Mouse (Mus musculus) forebrain, embryonic 13.5 days (tissue): ENCODE results near the gene Slc6a19. TPM values are rescaled to one million over a fixed set of nuclear protein-coding genes. Genes with fewer than 3 reads are reported as not detected.
A peak's percentile ranks its signal among the peaks of the same experiment; 100 is the strongest.

Experiments used
- ATAC-seq: fragments of 200-750 bp; cut with Nextera tagmentation; 2 replicates; pipeline ENCODE4 v1.8.0; 2017
- H3K27ac ChIP-seq: fragments of 300-500 bp; sonication (generic); 2 replicates; pipeline ENCODE4 v1.5.1; 2015; ENCODE audit warnings: inconsistent platforms, mild to moderate bottlenecking, moderate library complexity
- H3K27me3 ChIP-seq: fragments of 300-500 bp; sonication (generic); 2 replicates; pipeline ENCODE4 v1.6.1; 2015; ENCODE audit warnings: mild to moderate bottlenecking, inconsistent platforms
- H3K36me3 ChIP-seq: fragments of 300-500 bp; sonication (generic); 2 replicates; pipeline ENCODE4 v1.6.1; 2015; ENCODE audit warnings: mild to moderate bottlenecking, inconsistent platforms; ENCODE audit not compliant: poor library complexity, severe bottlenecking
- H3K4me1 ChIP-seq: fragments of 300-500 bp; sonication (generic); 2 replicates; pipeline ENCODE4 v1.6.1; 2015; ENCODE audit warnings: inconsistent platforms
- H3K4me2 ChIP-seq: fragments of 300-500 bp; sonication (generic); 2 replicates; pipeline ENCODE4 v1.6.1; 2015; ENCODE audit warnings: inconsistent platforms, mild to moderate bottlenecking, moderate library complexity
- H3K4me3 ChIP-seq: fragments of 300-500 bp; sonication (generic); 2 replicates; pipeline ENCODE4 v1.5.1; 2015; ENCODE audit warnings: mild to moderate bottlenecking, inconsistent platforms
- H3K9ac ChIP-seq: fragments of 300-500 bp; sonication (generic); 2 replicates; pipeline ENCODE4 v1.6.1; 2015; ENCODE audit warnings: mild to moderate bottlenecking, inconsistent platforms
- H3K9me3 ChIP-seq: fragments of 300-500 bp; sonication (generic); replicated peaks from 2 replicates; pipeline ENCODE4 v1.6.1; 2016; ENCODE audit warnings: inconsistent platforms
- WGBS: fragments of 180-500 bp; shearing (Covaris S2); methylation state at CpG from one replicate; pipeline ENCODE4 v1.1.7; 2015; 5-methylcytosine and 5-hydroxymethylcytosine counted together
- polyA plus RNA-seq: library from polyadenylated mRNA; unstranded; fragments of >200 nt; fragmentation: Nextera tagmentation; extraction: Ambion mirVana; gene quantifications from 2 replicates; pipeline ENCODE4 v1.2.1, GENCODE M21; 2015

Slc6a19 gene
- polyA plus RNA-seq, 1 experiment from 2014 or later: 0.19 TPM

DNA sequence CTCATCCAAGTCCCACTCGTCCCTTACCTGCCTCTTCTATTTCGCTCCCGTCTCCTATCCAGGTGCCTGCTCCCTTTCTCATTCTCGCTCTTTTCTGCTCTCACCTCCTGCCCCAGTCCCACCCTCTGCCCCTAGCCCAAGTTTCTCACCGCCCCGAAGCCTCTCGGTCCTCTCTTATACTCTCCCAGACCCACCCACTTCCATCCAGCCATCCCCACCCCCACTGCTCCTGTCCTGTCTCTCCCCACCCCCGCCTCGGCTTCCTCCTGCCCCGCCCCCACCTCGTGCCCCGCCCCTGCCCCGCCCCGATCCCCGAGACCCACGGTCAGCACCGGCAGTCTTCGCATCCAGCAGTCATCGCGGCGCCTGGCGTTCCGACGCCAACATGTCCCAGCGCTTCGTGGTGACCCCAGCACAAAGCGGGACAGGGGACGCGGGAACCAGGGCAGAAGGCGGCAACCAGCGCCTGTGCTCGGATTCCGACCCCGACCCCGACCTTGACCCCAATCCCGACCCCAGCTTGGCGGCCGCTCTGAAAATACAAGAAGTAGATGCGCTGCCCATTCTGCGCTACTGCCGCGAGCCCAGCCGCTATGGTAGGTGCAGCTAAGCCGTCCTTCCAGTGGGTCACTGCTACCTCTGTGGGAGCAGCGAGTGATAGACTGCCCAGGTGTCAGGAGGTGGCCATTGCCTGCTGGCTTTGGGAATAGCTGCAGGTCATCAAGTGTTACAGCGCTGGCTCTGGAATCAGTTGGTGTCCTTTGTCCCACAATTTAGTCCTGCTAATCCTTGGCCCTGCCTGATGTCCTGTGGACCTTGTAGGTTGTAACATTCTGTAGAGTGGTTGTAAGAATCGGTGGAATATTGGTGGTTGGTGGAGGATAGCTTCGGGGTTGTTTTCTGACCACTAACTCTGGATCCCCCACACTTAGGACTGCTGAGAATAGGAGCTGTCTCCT, 28.4 kb upstream of the Slc6a19 start, which contains the start of gene Slc12a7:
Gene Slc12a7, plus strand, starts transcription at position 353 of the 959 bp plus-strand sequence.
- Histone ChIP-seq H3K9ac (peak within 1 kb of the TSS; percentile 50), H3K27ac (no peak within 1 kb of the TSS), H3K4me2 (peak within 1 kb of the TSS; percentile 65), H3K4me1 (peaks cover 9% of the 10 kb centered on the region; the same call in 1 of the 2 replicates), H3K36me3 (no peaks in the 10 kb centered on the region), H3K27me3 (peaks cover 20% of the 10 kb centered on the region), H3K9me3 (no peaks in the 10 kb centered on the region), H3K4me3 (peak within 1 kb of the TSS; percentile 40)
- 4% methylated on average over 48 of the region's 48 CpGs for WGBS
- peak; percentile 67 for ATAC-seq

DNA sequence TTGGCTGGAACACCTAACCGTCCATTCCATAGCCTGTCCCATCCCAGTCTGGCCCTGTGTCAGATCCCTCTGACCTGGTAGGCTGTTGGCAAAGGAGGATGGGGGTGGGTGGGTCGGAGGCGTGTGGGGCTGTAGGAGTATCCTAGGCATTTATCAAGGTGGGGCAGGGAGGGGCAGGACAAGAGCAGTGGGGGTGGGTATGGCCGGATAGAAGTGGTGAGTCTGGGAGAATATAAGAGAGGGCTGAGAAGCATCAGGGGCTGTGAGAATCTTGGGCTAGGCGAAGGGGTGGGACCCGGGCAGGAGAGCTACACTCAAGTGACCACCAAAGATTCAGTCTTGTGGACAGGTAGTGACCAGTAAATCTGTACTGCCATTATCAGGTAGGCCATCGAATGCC, 27.6 kb upstream of the Slc6a19 start:
- Histone ChIP-seq H3K9ac (no peak overlapping the region), H3K27ac (no peak overlapping the region), H3K9me3 (no peaks in the 10 kb centered on the region), H3K4me1 (peaks cover 9% of the 10 kb centered on the region; the same call in 1 of the 2 replicates), H3K36me3 (no peaks in the 10 kb centered on the region), H3K27me3 (peaks cover 20% of the 10 kb centered on the region), H3K4me3 (peak overlapping the region; percentile 40; the same call in 1 of the 2 replicates), H3K4me2 (peak overlapping the region; percentile 65)
- WGBS: 69% methylated on average over 7 of the region's 7 CpGs
- peak; percentile 36; the same call in 1 of the 2 replicates for ATAC-seq

DNA sequence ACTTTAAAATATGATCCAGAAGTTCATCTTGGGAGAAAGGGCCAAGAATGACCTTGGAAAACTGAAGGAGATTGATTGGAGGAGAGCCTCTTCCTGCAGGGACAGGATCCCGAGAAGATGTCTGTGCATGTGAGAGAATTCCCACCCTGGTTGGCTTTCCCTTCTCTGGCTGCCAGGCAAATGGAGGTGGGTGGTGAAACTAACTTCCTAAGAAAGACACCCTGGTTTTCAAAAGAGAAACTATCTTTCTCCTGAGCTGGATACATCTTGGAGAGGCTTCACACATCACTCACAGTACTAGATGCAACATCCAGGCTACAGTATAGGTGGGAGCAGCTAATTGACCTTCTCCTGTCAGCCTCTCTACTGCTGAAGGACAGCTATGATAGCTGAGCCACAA, 26.2 kb upstream of the Slc6a19 start:
- no peak overlapping the region for H3K27ac ChIP-seq
- H3K4me1 ChIP-seq: peaks cover 9% of the 10 kb centered on the region; the same call in 1 of the 2 replicates
- H3K36me3 ChIP-seq: no peaks in the 10 kb centered on the region
- WGBS: 100% methylated on average over 1 of the region's 1 CpGs
- ATAC-seq: no peak
- H3K4me3 ChIP-seq: no peak overlapping the region
- H3K9me3 ChIP-seq: no peaks in the 10 kb centered on the region
- H3K4me2 ChIP-seq: no peak overlapping the region
- no peak overlapping the region for H3K9ac ChIP-seq
- peaks cover 20% of the 10 kb centered on the region for H3K27me3 ChIP-seq

DNA sequence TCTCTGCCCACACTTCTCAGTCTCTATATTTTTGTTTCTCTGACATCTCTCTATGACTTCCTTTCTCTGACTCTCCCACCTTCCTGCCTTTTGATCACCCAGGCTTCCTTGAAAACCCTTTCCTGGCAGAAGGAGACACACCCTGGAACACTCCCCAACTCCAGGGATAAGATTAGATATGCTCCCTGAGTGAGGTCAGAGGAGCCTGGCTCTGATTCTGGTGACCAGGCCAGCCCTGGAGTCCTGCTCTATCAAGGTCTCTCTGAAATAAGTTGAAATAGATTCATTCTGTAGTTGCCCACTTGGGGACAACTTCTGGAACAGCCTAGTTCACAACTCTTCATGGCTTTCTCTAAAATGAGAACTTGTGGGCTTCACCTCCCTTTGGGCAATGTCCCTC, 24.0 kb upstream of the Slc6a19 start:
- H3K27me3 ChIP-seq: peaks cover 15% of the 10 kb centered on the region
- no peaks in the 10 kb centered on the region for H3K36me3 ChIP-seq
- ATAC-seq: no peak
- H3K4me2 ChIP-seq: no peak overlapping the region
- H3K9ac ChIP-seq: no peak overlapping the region
- no peak overlapping the region for H3K4me3 ChIP-seq
- no peak overlapping the region for H3K27ac ChIP-seq
- peaks cover 9% of the 10 kb centered on the region; the same call in 1 of the 2 replicates for H3K4me1 ChIP-seq
- H3K9me3 ChIP-seq: no peaks in the 10 kb centered on the region

DNA sequence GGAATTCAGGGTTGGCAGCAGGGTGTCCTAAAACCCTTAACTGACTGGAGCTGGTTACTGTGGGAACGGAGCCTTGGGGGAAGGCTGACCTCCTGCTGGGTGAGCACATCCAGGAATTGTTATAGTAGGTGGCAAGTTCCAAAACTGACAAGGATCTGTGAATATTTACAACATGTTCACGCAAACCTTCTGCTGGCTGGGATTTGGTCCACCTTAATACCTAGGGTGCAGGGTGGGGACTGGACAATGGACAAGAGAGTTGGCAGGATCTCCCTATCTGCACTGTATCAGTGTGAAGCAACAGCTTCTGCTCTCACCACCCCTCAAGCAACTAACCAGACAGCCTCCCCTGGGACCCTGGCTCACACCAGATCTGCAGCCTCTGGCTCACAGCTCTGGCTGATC, 23.0 kb upstream of the Slc6a19 start:
- Histone ChIP-seq H3K9ac (no peak overlapping the region), H3K4me1 (peaks cover 4% of the 10 kb centered on the region; the same call in 1 of the 2 replicates), H3K9me3 (no peaks in the 10 kb centered on the region), H3K27me3 (peaks cover 7% of the 10 kb centered on the region), H3K27ac (no peak overlapping the region), H3K36me3 (no peaks in the 10 kb centered on the region), H3K4me2 (no peak overlapping the region), H3K4me3 (no peak overlapping the region)
- 16% methylated on average over 2 of the region's 2 CpGs for WGBS
- ATAC-seq: no peak

DNA sequence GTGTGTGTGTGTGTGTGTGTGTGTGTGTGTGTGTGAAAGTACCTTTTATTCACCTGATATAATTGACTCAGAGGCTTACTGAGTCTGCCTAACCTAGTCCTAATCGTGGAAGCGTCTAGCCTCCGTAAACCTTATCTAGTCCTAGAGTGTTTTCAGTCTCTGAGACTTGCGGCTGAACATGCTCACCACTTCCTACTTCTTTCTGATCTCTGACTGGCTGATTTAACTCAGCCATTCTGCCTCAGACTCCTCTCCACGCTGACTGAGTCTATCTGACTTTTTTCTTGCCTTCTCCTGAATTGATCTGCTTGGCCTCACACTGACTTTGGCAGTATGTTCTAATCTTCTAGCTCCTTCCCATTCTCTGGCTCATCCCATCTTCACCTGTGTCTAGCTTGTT, 20.6 kb upstream of the Slc6a19 start:
- ATAC-seq: no peak
- WGBS: 81% methylated on average over 5 of the region's 5 CpGs
- no peak overlapping the region for H3K27ac ChIP-seq

DNA sequence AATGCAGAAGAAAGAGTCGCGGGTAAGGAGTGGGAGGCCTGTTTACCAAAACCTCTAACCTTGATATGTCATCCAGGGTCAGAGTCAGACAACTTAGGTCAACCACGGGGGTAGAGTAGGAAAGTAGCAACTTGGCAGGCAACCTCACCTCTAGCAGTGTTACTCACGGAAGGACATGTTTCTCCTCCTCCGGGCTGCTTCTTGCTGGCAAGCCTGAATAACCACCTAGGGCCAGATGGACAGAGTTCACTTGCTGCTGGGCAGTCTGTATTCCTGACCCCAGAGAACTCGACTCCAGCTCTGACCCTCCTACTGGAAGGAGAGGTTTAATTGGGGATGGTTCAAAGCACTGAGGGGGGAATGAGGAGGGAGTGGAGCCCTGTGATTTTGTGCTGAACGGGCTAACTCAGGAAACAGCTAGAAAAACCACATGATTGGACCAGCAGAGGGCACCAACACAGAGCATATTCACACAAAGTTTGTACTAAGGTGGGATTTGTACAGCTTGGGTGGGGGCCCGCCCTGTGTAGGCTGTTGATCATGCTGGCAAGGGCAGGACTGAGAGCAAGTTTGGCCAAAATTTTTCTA, 18.5 kb upstream of the Slc6a19 start:
- 0 out of 2 replicates have a peak, but pooled peaks have one; percentile 30 for ATAC-seq
- Histone ChIP-seq H3K27ac (no peak overlapping the region), H3K27me3 (no peaks in the 10 kb centered on the region), H3K4me2 (no peak overlapping the region), H3K4me1 (no peaks in the 10 kb centered on the region), H3K4me3 (no peak overlapping the region), H3K9me3 (no peaks in the 10 kb centered on the region), H3K9ac (no peak overlapping the region), H3K36me3 (no peaks in the 10 kb centered on the region)
- WGBS: 39% methylated on average over 8 of the region's 8 CpGs

More for the DNA sequence above, 20.6 kb upstream of the Slc6a19 start:
- H3K9ac ChIP-seq: no peak overlapping the region
- no peak overlapping the region for H3K4me3 ChIP-seq
- no peak overlapping the region for H3K4me2 ChIP-seq
- no peaks in the 10 kb centered on the region for H3K4me1 ChIP-seq
- no peaks in the 10 kb centered on the region for H3K27me3 ChIP-seq
- H3K9me3 ChIP-seq: no peaks in the 10 kb centered on the region
- no peaks in the 10 kb centered on the region for H3K36me3 ChIP-seq

DNA sequence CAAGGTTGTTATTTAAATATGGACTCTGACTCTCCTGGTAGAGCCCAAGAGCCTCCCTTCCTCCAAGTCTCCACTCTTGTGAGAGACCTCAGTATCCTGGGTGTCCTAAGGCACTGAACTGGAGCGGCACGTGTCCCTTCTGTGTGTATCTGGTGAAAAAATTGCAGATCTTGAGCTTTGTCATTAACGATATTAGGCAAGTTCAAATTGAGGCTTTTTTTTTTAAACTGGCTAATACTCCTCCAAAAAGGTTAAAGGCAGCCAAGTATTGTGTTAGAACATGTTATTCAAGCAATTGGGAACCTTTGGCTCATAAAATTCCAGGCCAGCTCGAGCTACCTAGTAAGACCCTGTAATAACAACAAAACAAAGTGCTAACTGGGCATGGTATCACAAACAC, 15.6 kb upstream of the Slc6a19 start:
- Histone ChIP-seq H3K4me2 (no peak overlapping the region), H3K4me1 (no peaks in the 10 kb centered on the region), H3K9me3 (no peaks in the 10 kb centered on the region), H3K27me3 (no peaks in the 10 kb centered on the region), H3K9ac (no peak overlapping the region), H3K4me3 (no peak overlapping the region), H3K36me3 (no peaks in the 10 kb centered on the region), H3K27ac (no peak overlapping the region)
- ATAC-seq: no peak
- WGBS: 83% methylated on average over 4 of the region's 4 CpGs

DNA sequence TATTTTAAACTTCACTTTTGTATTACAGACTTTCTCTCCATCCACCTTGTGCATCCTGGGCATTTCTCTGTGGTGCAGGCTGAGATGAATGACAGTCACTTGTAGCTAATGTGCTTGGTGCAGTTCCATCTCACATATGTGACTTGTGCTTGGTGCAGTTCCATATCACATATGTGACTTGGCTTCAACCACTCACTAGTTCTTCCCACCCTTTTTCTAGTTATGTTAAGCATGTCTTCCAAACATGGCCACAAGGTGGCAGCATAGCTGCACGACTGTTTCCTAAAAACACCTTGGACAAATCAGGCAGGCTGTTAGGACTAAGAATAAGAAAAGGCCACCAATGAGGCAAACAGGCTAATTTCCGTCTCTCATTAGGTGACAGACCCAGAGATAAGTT, 13.6 kb upstream of the Slc6a19 start:
- Histone ChIP-seq H3K9ac (no peak overlapping the region), H3K4me2 (no peak overlapping the region), H3K4me3 (no peak overlapping the region), H3K27me3 (no peaks in the 10 kb centered on the region), H3K4me1 (no peaks in the 10 kb centered on the region), H3K27ac (no peak overlapping the region), H3K9me3 (no peaks in the 10 kb centered on the region), H3K36me3 (no peaks in the 10 kb centered on the region)
- WGBS: 2% methylated on average over 2 of the region's 2 CpGs
- peak; percentile 92 for ATAC-seq

DNA sequence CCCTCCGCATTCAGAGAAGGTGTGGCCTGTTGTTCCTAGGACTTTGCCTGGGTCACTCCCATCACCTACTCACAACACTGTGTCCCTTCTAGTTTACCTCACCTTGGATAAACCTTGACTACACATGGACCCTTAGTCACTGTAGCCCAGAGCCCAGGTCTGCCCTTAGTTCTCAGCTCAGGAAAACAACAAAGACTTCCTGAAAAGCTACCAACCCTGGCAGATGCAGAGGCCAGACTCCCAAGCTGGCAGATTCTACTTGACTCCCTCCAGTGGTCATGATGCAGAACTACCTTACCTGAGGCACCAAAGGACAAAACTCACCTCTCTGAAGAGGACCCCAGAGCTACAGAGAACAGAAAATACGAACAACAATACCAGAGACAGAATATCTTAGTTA, 9.4 kb upstream of the Slc6a19 start:
- no peak overlapping the region for H3K4me3 ChIP-seq
- H3K4me2 ChIP-seq: no peak overlapping the region
- WGBS: 64% methylated on average over 2 of the region's 2 CpGs
- no peaks in the 10 kb centered on the region for H3K36me3 ChIP-seq
- H3K9me3 ChIP-seq: no peaks in the 10 kb centered on the region
- H3K4me1 ChIP-seq: no peaks in the 10 kb centered on the region
- H3K27me3 ChIP-seq: no peaks in the 10 kb centered on the region
- no peak overlapping the region for H3K27ac ChIP-seq
- ATAC-seq: no peak
- no peak overlapping the region for H3K9ac ChIP-seq

DNA sequence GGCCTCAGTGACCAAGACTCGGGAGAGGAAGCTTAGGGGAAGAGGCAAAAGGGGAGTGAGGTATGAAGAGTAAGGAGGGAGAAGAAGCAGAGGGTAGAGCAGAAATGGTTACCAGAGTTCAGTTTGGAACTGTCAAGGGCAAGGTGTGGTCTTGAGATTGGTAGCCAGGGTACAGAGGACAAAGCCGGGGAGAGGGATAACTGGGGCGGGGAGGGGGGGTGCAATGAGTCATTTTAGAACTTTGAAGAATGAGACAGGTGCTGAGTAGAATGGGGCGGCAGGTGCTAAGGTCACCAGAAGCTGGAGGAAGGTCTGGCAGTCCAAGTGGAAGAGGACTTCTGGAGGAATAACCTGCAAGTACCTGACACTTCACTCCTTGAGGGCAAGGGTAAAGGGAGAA, 8.5 kb upstream of the Slc6a19 start:
- Histone ChIP-seq H3K4me1 (no peaks in the 10 kb centered on the region), H3K4me2 (no peak overlapping the region), H3K4me3 (no peak overlapping the region), H3K27me3 (no peaks in the 10 kb centered on the region), H3K36me3 (no peaks in the 10 kb centered on the region), H3K9ac (no peak overlapping the region), H3K27ac (no peak overlapping the region), H3K9me3 (no peaks in the 10 kb centered on the region)
- WGBS: 68% methylated on average over 4 of the region's 4 CpGs
- ATAC-seq: no peak

DNA sequence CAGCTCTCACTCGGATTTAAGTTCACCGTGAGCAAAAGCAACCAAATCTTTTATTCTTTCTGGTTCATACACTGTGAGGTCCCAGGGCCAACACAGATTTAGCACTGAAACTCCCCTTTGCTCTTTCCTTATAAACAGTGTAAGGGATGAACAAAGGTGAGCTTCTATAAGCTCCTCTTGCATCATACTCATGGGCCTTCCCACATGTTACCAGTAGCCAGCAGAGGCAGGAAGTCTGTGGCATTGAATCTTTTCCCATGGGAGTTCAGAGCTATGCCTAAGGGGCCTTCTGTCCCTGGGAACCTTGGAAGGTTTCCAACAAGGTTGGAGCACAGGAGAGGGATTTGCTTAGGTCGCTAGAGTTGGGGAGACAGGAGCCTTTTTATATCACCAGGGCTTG, 7.6 kb upstream of the Slc6a19 start:
- no peaks in the 10 kb centered on the region for H3K36me3 ChIP-seq
- no peak overlapping the region for H3K4me3 ChIP-seq
- no peak for ATAC-seq
- WGBS: 71% methylated on average over 3 of the region's 3 CpGs
- no peak overlapping the region for H3K9ac ChIP-seq
- no peaks in the 10 kb centered on the region for H3K9me3 ChIP-seq
- no peak overlapping the region for H3K27ac ChIP-seq
- H3K4me2 ChIP-seq: no peak overlapping the region
- H3K27me3 ChIP-seq: no peaks in the 10 kb centered on the region
- H3K4me1 ChIP-seq: no peaks in the 10 kb centered on the region
